Mouse (Mus musculus) liver, adult 2 months (tissue): ENCODE measurements around the gene Ptpn20. TPM values are rescaled to one million over a fixed set of nuclear protein-coding genes. Genes with fewer than 3 reads are reported as not detected.

Experiments used
- DNase-seq: peaks from one replicate; pipeline ENCODE4 v3.0.0-alpha.2; 2011; ENCODE audit warnings: low read depth, low spot score; ENCODE audit errors: extremely low read depth
- H3K27ac ChIP-seq: fragments of 200-500 bp; replicated peaks from 2 replicates; pipeline ENCODE4 v1.5.1; 2012; ENCODE audit warnings: low read depth, mild to moderate bottlenecking, control low read depth, inconsistent platforms, low read length; ENCODE audit not compliant: insufficient read depth
- H3K27me3 ChIP-seq: fragments of 200-500 bp; 2 replicates; pipeline ENCODE4 v1.6.1; 2012; ENCODE audit warnings: mild to moderate bottlenecking, moderate library complexity, low read length, inconsistent platforms; ENCODE audit not compliant: control insufficient read depth, insufficient read depth
- H3K36me3 ChIP-seq: fragments of 200-500 bp; 2 replicates; pipeline ENCODE4 v1.6.1; 2012; ENCODE audit warnings: low read length, inconsistent platforms; ENCODE audit not compliant: control insufficient read depth, insufficient read depth
- H3K4me1 ChIP-seq: fragments of 200-500 bp; 2 replicates; pipeline ENCODE4 v1.6.1; 2011; ENCODE audit warnings: low read length; ENCODE audit not compliant: control insufficient read depth, insufficient read depth
- H3K4me3 ChIP-seq: fragments of 200-500 bp; 2 replicates; pipeline ENCODE4 v1.5.1; 2011; ENCODE audit warnings: low read depth, mild to moderate bottlenecking, control low read depth, low read length, moderate library complexity; ENCODE audit not compliant: insufficient read depth
- H3K79me2 ChIP-seq: fragments of 200-500 bp; 2 replicates; pipeline ENCODE4 v1.6.1; 2012; ENCODE audit warnings: inconsistent platforms, mild to moderate bottlenecking, low read length, moderate library complexity; ENCODE audit not compliant: control insufficient read depth, insufficient read depth
- H3K9ac ChIP-seq: fragments of 200-500 bp; 2 replicates; pipeline ENCODE4 v1.6.1; 2012; ENCODE audit warnings: low read depth, mild to moderate bottlenecking, control low read depth, inconsistent platforms, low read length
- CTCF ChIP-seq: fragments of 200-500 bp; IDR thresholded peaks from 2 replicates; pipeline ENCODE4 v1.5.1; 2011; ENCODE audit warnings: low read depth, low read length, control low read depth
- POLR2A ChIP-seq: fragments of 200-500 bp; IDR thresholded peaks from 2 replicates; pipeline ENCODE4 v1.6.1; 2011; ENCODE audit warnings: low read length, control low read depth; ENCODE audit not compliant: insufficient read depth; ENCODE audit errors: extremely low read depth
- WGBS: fragments of 180-500 bp; shearing (Covaris S2); methylation state at CpG from one replicate; pipeline ENCODE4 v1.1.7; 2018; 5-methylcytosine and 5-hydroxymethylcytosine counted together
- polyA plus RNA-seq: library from polyadenylated mRNA; depleted of rRNA; stranded (reverse); fragments of >200 nt; gene quantifications from 2 replicates; pipeline ENCODE4 v1.2.3, GENCODE M21; 2012
- total RNA-seq: library from RNA; depleted of rRNA; stranded (reverse); fragments of >200 nt; gene quantifications from 2 replicates; pipeline ENCODE4 v1.2.3, GENCODE M21; 2014

The Ptpn20 gene
- total and polyA plus RNA-seq, 2 experiments = not detected

GRCm38 (mm10) chr14:33658331-33658730 lies 69.3 kb downstream of the Ptpn20 start:
- no peaks in the 10 kb centered on the region for H3K27me3 ChIP-seq
- DNase-seq = no peak
- no peaks in the 10 kb centered on the region for H3K4me1 ChIP-seq
- TF ChIP-seq CTCF (no peak), POLR2A (no peak)
- H3K27ac ChIP-seq = no peak overlapping the region
- H3K9ac ChIP-seq = no peak overlapping the region
- no peaks in the 10 kb centered on the region for H3K36me3 ChIP-seq
- no peak overlapping the region for H3K4me3 ChIP-seq
- no peaks in the 10 kb centered on the region for H3K79me2 ChIP-seq
- WGBS = 83% methylated on average over 2 of the region's 2 CpGs

GRCm38 (mm10) chr14:33662080-33662479 lies 73.1 kb downstream of the Ptpn20 start:
- WGBS = 61% methylated on average over 9 of the region's 9 CpGs
- Histone ChIP-seq H3K79me2 (no peaks in the 10 kb centered on the region), H3K9ac (no peak overlapping the region), H3K4me1 (no peaks in the 10 kb centered on the region), H3K4me3 (no peak overlapping the region), H3K27me3 (no peaks in the 10 kb centered on the region), H3K36me3 (no peaks in the 10 kb centered on the region), H3K27ac (no peak overlapping the region)
- no peak for TF ChIP-seq POLR2A
- no peak for TF ChIP-seq CTCF
- no peak for DNase-seq

- no peak for DNase-seq
- Histone ChIP-seq H3K27me3 (no peaks in the 10 kb centered on the region), H3K4me3 (no peak overlapping the region), H3K36me3 (no peaks in the 10 kb centered on the region), H3K4me1 (no peaks in the 10 kb centered on the region), H3K79me2 (no peaks in the 10 kb centered on the region), H3K9ac (no peak overlapping the region), H3K27ac (no peak overlapping the region)
- WGBS = 90% methylated on average over 6 of the region's 6 CpGs
- TF ChIP-seq POLR2A (no peak), CTCF (no peak)
Observed at GRCm38 (mm10) chr14:33666301-33666700, 77.3 kb downstream of the Ptpn20 start.

GRCm38 (mm10) chr14:33669891-33670290 lies 80.9 kb downstream of the Ptpn20 start:
- WGBS = 89% methylated on average over 11 of the region's 11 CpGs
- DNase-seq = no peak
- no peak overlapping the region for H3K9ac ChIP-seq
- no peaks in the 10 kb centered on the region for H3K4me1 ChIP-seq
- no peaks in the 10 kb centered on the region for H3K79me2 ChIP-seq
- no peaks in the 10 kb centered on the region for H3K27me3 ChIP-seq
- H3K36me3 ChIP-seq = no peaks in the 10 kb centered on the region
- no peak overlapping the region for H3K4me3 ChIP-seq
- TF ChIP-seq POLR2A (no peak), CTCF (no peak)
- H3K27ac ChIP-seq = no peak overlapping the region

- TF ChIP-seq POLR2A (no peak), CTCF (peak; percentile 82)
- DNase-seq = no peak
- no peak overlapping the region for H3K27ac ChIP-seq
- H3K27me3 ChIP-seq = no peaks in the 10 kb centered on the region
- H3K9ac ChIP-seq = no peak overlapping the region
- no peaks in the 10 kb centered on the region for H3K4me1 ChIP-seq
- WGBS = 77% methylated on average over 5 of the region's 5 CpGs
- H3K4me3 ChIP-seq = no peak overlapping the region
- H3K79me2 ChIP-seq = no peaks in the 10 kb centered on the region
- H3K36me3 ChIP-seq = no peaks in the 10 kb centered on the region
Observed at GRCm38 (mm10) chr14:33673350-33674087, 84.5 kb downstream of the Ptpn20 start.

GRCm38 (mm10) chr14:33677996-33678395 lies 89.0 kb downstream of the Ptpn20 start:
- H3K79me2 ChIP-seq = no peaks in the 10 kb centered on the region
- no peak for TF ChIP-seq POLR2A
- no peak for TF ChIP-seq CTCF
- no peaks in the 10 kb centered on the region for H3K27me3 ChIP-seq
- H3K4me3 ChIP-seq = no peak overlapping the region
- no peak overlapping the region for H3K27ac ChIP-seq
- H3K9ac ChIP-seq = no peak overlapping the region
- H3K36me3 ChIP-seq = no peaks in the 10 kb centered on the region
- 94% methylated on average over 6 of the region's 6 CpGs for WGBS
- DNase-seq = no peak
- no peaks in the 10 kb centered on the region for H3K4me1 ChIP-seq
